Mouse (Mus musculus) spleen, adult 2 months (tissue): Measurements from ENCODE around the gene Ncoa6.

Source experiments
- CTCF ChIP-seq: fragments of 200-500 bp; IDR thresholded peaks from 2 replicates; pipeline ENCODE4 v1.5.1; 2011; ENCODE audit warnings: mild to moderate bottlenecking, inconsistent platforms; ENCODE audit not compliant: insufficient read depth, insufficient read length, insufficient replicate concordance; ENCODE audit errors: extremely low read depth
- POLR2A ChIP-seq: fragments of 200-500 bp; IDR thresholded peaks from 2 replicates; pipeline ENCODE4 v1.6.1; 2011; ENCODE audit warnings: low read depth, low read length, inconsistent platforms

GRCm38 (mm10) chr2:155376191-155376590, 97.5 kb downstream of the Ncoa6 start:
- no peak for TF ChIP-seq POLR2A
- TF ChIP-seq CTCF, result no peak
